Mouse (Mus musculus) forebrain, embryonic 12.5 days (tissue): ENCODE data around the gene Rhou. TPM values are rescaled to one million over a fixed set of nuclear protein-coding genes. Genes with fewer than 3 reads are reported as not detected.

Source experiments
- ATAC-seq: fragments of 200-750 bp; cut with Nextera tagmentation; 2 replicates; pipeline ENCODE4 v1.8.0; 2017; ENCODE audit warnings: moderate TSS enrichment; ENCODE audit not compliant: low FRiP score
- H3K27ac ChIP-seq: fragments of 300-500 bp; sonication (generic); 2 replicates; pipeline ENCODE4 v1.5.1; 2016; ENCODE audit warnings: mild to moderate bottlenecking
- H3K27me3 ChIP-seq: fragments of 300-500 bp; sonication (generic); 2 replicates; pipeline ENCODE4 v1.6.1; 2016; ENCODE audit warnings: mild to moderate bottlenecking
- H3K36me3 ChIP-seq: fragments of 300-500 bp; sonication (generic); replicated peaks from 2 replicates; pipeline ENCODE4 v1.6.1; 2016; ENCODE audit warnings: mild to moderate bottlenecking
- H3K4me1 ChIP-seq: fragments of 300-500 bp; sonication (generic); 2 replicates; pipeline ENCODE4 v1.6.1; 2016
- H3K4me2 ChIP-seq: fragments of 300-500 bp; sonication (generic); 2 replicates; pipeline ENCODE4 v1.6.1; 2016; ENCODE audit warnings: mild to moderate bottlenecking, moderate library complexity
- H3K4me3 ChIP-seq: fragments of 300-500 bp; sonication (generic); replicated peaks from 2 replicates; pipeline ENCODE4 v1.5.1; 2016; ENCODE audit warnings: mild to moderate bottlenecking
- H3K9ac ChIP-seq: fragments of 300-500 bp; sonication (generic); 2 replicates; pipeline ENCODE4 v1.6.1; 2016; ENCODE audit warnings: mild to moderate bottlenecking
- H3K9me3 ChIP-seq: fragments of 300-500 bp; sonication (generic); 2 replicates; pipeline ENCODE4 v1.6.1; 2016
- WGBS: fragments of 180-500 bp; shearing (Covaris S2); methylation state at CpG from one replicate; pipeline ENCODE4 v1.1.7; 2016; 5-methylcytosine and 5-hydroxymethylcytosine counted together
- polyA plus RNA-seq: library from polyadenylated mRNA; unstranded; fragments of >200 nt; fragmentation: Nextera tagmentation; extraction: Ambion mirVana; gene quantifications from 2 replicates; pipeline ENCODE4 v1.2.1, GENCODE M21; 2016

Rhou gene
- polyA plus RNA-seq, 1 experiment from 2014 or later, result 7.6 TPM

DNA sequence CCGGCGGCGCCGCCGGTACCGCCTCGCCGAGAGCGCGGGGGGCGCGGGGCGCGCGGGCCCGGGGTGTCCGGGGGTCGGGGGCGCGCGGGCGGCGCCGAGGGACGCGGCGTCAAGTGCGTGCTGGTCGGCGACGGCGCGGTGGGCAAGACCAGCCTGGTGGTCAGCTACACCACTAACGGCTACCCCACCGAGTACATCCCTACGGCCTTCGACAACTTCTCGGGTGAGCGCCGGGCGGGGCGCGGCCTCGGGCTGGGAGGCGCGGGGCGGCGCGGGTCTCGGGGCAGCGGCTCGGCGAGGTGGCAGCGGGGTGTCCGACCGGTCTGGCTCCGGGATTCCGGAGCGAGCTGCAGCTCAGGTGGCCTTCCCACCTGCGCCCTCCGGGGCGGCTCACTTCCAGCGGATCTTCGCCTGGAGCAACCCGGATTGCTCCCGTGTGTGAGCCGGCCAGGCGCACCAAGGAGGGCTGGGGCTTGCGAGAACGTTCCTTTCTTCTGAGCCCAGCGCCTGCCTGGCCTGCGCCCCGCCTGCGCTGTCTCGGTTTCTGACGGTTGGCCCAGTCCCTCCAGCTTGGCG is 353 bp downstream of the Rhou start:
- peak overlapping the region; percentile 90 for H3K27ac ChIP-seq
- peaks cover 30% of the 10 kb centered on the region for H3K36me3 ChIP-seq
- H3K9me3 ChIP-seq, result no peaks in the 10 kb centered on the region
- peak overlapping the region; percentile 88 for H3K9ac ChIP-seq
- H3K4me3 ChIP-seq, result peak overlapping the region; percentile 73
- H3K27me3 ChIP-seq, result no peaks in the 10 kb centered on the region
- ATAC-seq, result peak; percentile 76
- peak overlapping the region; percentile 66 for H3K4me2 ChIP-seq
- H3K4me1 ChIP-seq, result peaks cover 16% of the 10 kb centered on the region
- 1% methylated on average over 52 of the region's 77 CpGs for WGBS

DNA sequence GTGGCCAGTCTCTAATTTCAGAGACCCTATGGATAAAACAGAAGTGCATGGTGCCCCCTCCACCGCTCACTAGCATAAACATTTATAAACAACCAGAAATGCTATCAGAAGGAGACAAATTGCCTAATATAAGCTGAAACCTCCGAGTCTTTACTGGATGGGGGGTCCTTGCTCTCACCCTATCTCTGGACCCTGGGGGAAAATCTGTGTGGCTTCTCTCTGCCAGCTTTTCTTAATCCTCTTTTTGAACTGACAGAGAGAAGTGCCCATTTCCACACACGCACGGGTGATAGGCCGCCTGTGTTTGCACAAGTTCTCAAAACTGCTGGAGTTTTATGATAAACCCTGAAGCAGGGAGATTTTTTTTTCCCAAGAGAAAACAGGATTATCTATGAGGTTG is 1.0 kb downstream of the Rhou start:
- peak overlapping the region; percentile 88 for H3K9ac ChIP-seq
- peaks cover 31% of the 10 kb centered on the region for H3K36me3 ChIP-seq
- peak overlapping the region; percentile 66 for H3K4me2 ChIP-seq
- peak overlapping the region; percentile 73 for H3K4me3 ChIP-seq
- no peaks in the 10 kb centered on the region for H3K27me3 ChIP-seq
- H3K9me3 ChIP-seq, result no peaks in the 10 kb centered on the region
- peaks cover 16% of the 10 kb centered on the region for H3K4me1 ChIP-seq
- 15% methylated on average over 5 of the region's 5 CpGs for WGBS
- no peak overlapping the region for H3K27ac ChIP-seq
- no peak for ATAC-seq

DNA sequence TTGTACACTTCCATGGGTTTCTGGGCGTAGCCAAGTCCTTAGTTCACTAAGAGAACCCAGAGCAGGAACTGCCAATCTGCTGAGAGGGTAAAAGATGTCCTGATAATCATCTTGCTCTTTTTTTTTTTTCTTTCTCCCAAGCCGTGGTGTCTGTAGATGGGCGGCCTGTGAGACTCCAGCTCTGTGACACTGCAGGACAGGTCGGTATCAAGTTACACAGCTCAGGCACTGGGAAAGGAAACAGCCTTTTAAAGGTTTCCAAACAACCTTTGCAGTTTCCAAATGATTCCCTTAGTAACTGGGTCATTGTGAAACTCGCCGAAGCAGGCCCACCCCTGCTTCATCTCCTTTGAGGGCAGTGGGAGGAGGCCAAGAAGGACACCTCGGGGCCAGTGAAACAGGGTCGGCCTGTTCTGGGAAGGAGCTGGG is 1.6 kb downstream of the Rhou start:
- Histone ChIP-seq H3K27ac (no peak overlapping the region), H3K27me3 (no peaks in the 10 kb centered on the region), H3K4me3 (peak overlapping the region; percentile 73), H3K9me3 (no peaks in the 10 kb centered on the region), H3K9ac (peak overlapping the region; percentile 88; the same call in 1 of the 2 replicates), H3K36me3 (peaks cover 36% of the 10 kb centered on the region), H3K4me1 (peaks cover 16% of the 10 kb centered on the region), H3K4me2 (peak overlapping the region; percentile 66)
- ATAC-seq, result no peak
- 1% methylated on average over 8 of the region's 8 CpGs for WGBS

DNA sequence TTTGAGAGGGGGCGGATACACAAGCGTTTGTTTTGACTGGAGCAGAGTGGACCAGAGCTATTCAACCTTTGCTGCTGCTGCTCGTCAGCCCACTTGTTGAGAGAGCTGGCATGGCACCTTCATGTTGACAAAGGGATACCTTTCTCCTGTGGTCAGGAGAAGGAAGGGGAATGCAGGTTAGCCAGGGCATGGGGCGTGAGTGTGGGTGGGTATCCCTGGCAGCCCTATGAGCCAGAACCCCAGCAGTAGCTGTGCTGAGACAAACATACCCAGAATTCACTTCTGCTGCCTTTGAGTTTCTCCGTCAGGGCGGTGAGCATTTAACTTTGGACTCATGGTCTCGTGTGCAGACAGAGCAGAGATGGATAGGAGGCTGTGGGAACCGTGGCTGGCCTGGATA is 4.1 kb downstream of the Rhou start:
- WGBS, result 92% methylated on average over 8 of the region's 8 CpGs

DNA sequence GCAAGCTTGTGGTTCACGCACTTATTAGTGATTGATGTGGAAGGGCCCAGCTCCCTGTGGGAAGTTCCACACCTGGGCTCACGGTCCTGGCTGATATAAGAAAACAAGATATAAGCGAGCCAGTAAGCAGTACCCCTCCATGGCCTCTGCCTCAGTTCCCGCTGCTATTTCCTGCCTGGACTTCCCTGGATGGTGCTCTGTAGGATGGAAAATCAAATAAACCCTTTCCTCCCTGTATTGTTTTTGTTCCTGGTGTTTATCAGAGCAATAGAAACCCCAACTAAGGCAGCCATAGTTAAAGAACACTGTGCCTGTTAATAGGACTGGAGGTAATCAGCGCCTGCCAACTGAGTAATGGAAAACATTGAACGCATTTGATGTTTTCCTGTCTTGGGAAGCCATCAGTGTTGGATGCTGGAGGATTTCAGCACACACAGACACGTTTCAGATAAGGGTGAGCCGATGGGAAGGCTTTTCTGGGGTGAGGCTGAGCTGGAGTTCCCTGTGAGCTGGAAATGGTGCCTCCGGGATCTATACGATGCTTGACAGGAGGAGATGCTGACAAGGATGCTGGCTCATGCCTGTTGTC is 5.8 kb downstream of the Rhou start:
- Histone ChIP-seq H3K4me3 (no peak overlapping the region), H3K27me3 (no peaks in the 10 kb centered on the region), H3K36me3 (peaks cover 75% of the 10 kb centered on the region), H3K4me1 (peaks cover 15% of the 10 kb centered on the region), H3K27ac (no peak overlapping the region), H3K9me3 (no peaks in the 10 kb centered on the region), H3K4me2 (no peak overlapping the region), H3K9ac (no peak overlapping the region)
- WGBS, result 92% methylated on average over 10 of the region's 10 CpGs
- ATAC-seq, result no peak

More for the DNA sequence above, 4.1 kb downstream of the Rhou start:
- Histone ChIP-seq H3K4me3 (no peak overlapping the region), H3K27me3 (no peaks in the 10 kb centered on the region), H3K4me1 (peaks cover 16% of the 10 kb centered on the region), H3K9ac (no peak overlapping the region), H3K9me3 (no peaks in the 10 kb centered on the region), H3K27ac (no peak overlapping the region), H3K4me2 (no peak overlapping the region), H3K36me3 (peaks cover 57% of the 10 kb centered on the region)
- no peak for ATAC-seq

DNA sequence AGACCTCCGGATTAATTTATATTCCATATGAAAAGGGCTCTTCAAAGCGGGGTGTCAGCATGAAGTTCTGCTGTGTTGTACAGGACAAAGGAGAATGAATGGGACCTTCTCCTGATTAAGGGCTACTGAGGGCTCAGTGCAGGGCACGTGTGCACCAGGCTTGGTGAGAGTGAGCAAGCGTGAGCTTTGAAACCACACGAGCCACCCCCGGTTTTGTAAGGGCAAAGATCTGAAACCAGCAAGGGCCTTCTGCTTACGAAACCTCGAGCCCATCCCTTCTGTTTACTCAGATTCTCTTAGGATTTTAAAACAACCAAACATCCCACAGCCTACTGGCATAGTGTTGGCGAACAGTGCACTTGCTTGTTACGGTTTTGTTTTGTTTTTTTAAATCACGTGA is 7.8 kb downstream of the Rhou start:
- Histone ChIP-seq H3K9me3 (no peaks in the 10 kb centered on the region), H3K36me3 (peaks cover 69% of the 10 kb centered on the region), H3K9ac (no peak overlapping the region), H3K4me3 (no peak overlapping the region), H3K4me2 (no peak overlapping the region), H3K4me1 (no peaks in the 10 kb centered on the region), H3K27me3 (no peaks in the 10 kb centered on the region), H3K27ac (no peak overlapping the region)
- WGBS, result 90% methylated on average over 11 of the region's 11 CpGs
- ATAC-seq, result no peak

DNA sequence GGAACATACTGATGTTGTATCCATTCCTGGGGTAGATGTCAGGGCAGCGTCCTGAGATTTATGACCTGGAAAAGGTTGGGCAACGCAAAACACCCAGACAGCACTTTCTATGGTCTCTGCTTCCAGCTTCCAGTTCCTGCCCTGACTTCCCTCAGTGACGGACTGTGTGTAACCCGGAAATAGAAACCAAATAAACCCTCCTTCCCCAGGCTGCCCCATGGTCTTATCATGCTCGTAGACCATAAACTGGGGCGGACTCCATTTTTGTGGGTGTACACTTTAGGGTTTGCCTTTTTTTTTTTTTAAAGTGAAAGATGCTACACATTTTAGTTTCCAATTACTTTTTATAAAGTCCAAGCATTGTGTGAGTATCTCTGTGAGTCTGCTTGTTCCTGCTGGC is 11.9 kb downstream of the Rhou start:
- Histone ChIP-seq H3K36me3 (peaks cover 37% of the 10 kb centered on the region), H3K4me1 (0 out of 2 replicates have a peak, but pooled peaks cover 4% of the 10 kb centered on the region), H3K27me3 (no peaks in the 10 kb centered on the region), H3K4me3 (no peak overlapping the region), H3K9ac (no peak overlapping the region), H3K4me2 (no peak overlapping the region), H3K9me3 (no peaks in the 10 kb centered on the region), H3K27ac (no peak overlapping the region)
- 96% methylated on average over 6 of the region's 6 CpGs for WGBS
- ATAC-seq, result no peak

DNA sequence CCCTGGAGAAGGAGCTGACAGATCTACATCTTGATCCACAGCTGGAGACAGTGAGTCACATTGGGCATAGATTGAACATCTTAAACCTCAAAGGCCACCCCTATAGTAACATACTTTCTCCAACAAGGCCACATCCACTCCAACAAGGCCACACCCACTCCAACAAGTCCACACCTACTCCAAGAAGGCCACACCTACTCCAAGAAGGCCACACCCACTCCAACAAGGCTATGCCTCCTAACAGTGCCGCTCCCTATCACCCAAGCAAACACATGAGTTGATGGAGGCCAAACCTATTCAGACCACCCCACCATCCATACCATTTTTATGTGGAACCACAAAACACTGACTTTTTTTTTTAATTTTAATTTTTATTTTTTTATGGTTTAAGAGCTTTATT is 13.1 kb downstream of the Rhou start:
- no peaks in the 10 kb centered on the region for H3K27me3 ChIP-seq
- no peak overlapping the region for H3K9ac ChIP-seq
- no peaks in the 10 kb centered on the region for H3K9me3 ChIP-seq
- H3K4me2 ChIP-seq, result no peak overlapping the region
- H3K4me1 ChIP-seq, result peaks cover 10% of the 10 kb centered on the region; the same call in 1 of the 2 replicates
- no peak overlapping the region for H3K4me3 ChIP-seq
- H3K36me3 ChIP-seq, result peaks cover 25% of the 10 kb centered on the region
- ATAC-seq, result no peak
- WGBS, result 95% methylated on average over 1 of the region's 1 CpGs
- H3K27ac ChIP-seq, result no peak overlapping the region

DNA sequence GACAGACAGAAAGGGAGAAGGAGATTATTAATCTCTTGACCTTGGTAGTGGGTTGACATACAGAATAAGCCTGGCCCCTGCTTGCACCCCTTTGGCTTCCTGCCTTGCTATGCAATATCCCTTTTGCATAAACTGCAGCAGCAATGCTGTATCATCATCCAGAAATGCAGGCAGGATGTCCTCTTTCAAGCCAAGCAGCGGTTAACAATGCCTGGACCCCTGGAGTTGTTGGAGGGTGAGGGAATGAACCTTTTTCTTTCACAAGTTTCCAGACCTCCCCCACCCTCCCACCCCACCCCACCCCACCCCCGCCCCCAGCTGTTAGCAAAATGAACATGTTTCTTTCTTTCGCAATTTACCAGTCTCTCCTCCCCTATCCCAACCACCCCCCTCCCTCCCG is 15.0 kb downstream of the Rhou start:
- no peaks in the 10 kb centered on the region for H3K9me3 ChIP-seq
- H3K36me3 ChIP-seq, result peaks cover 9% of the 10 kb centered on the region
- WGBS, result 52% methylated on average over 4 of the region's 4 CpGs
- no peak overlapping the region for H3K9ac ChIP-seq
- H3K4me1 ChIP-seq, result peaks cover 10% of the 10 kb centered on the region; the same call in 1 of the 2 replicates
- H3K27me3 ChIP-seq, result no peaks in the 10 kb centered on the region
- no peak overlapping the region for H3K4me3 ChIP-seq
- H3K27ac ChIP-seq, result no peak overlapping the region
- no peak overlapping the region for H3K4me2 ChIP-seq
- no peak for ATAC-seq

DNA sequence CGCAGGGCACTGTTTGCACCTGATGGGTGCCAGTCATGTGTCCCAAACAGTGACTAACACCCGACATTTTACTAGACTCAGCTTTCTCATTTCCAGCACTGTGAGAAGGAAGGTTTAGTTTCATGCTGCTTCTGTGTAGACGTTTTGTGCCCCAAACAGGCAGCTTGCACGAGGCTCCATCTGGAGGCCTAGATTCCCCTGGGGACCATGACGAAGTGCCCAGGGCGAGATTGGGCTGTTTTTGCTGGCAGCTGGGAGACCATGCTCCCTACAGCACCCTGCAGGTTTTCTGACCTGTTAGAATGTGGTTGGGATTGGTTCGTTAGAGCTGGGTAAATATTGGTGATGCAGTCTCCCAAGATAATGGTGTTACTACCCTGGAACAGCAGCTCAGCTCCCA is 17.0 kb downstream of the Rhou start:
- no peak overlapping the region for H3K27ac ChIP-seq
- H3K36me3 ChIP-seq, result no peaks in the 10 kb centered on the region
- no peak overlapping the region for H3K9ac ChIP-seq
- H3K4me1 ChIP-seq, result peaks cover 17% of the 10 kb centered on the region; the same call in 1 of the 2 replicates
- H3K27me3 ChIP-seq, result no peaks in the 10 kb centered on the region
- ATAC-seq, result no peak
- H3K9me3 ChIP-seq, result no peaks in the 10 kb centered on the region
- H3K4me3 ChIP-seq, result no peak overlapping the region
- WGBS, result 69% methylated on average over 7 of the region's 7 CpGs
- no peak overlapping the region for H3K4me2 ChIP-seq

DNA sequence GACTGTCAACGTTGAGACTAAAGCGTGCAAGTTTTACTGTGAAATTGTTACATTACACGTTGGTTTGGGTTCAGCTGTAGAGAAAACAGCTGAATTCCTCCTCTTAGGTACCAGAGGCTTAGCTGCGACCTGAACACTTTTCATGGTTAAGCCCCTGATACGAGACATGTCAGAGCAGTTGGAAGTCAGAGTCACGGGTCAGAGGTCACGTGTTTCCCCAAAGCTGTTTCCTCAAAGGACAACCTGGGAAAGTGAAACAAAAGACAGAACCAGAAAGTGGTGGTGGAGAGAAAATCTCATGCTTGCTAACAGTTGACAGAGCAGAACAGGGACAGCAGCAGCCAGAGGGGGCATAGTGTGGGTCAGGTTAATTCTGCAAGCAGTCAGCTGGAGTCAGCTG is 17.7 kb downstream of the Rhou start:
- H3K27ac ChIP-seq, result no peak overlapping the region
- ATAC-seq, result no peak
- H3K36me3 ChIP-seq, result no peaks in the 10 kb centered on the region
- no peaks in the 10 kb centered on the region for H3K27me3 ChIP-seq
- H3K9me3 ChIP-seq, result no peaks in the 10 kb centered on the region
- no peak overlapping the region for H3K4me3 ChIP-seq
- peaks cover 21% of the 10 kb centered on the region for H3K4me1 ChIP-seq
- H3K9ac ChIP-seq, result no peak overlapping the region
- 66% methylated on average over 7 of the region's 7 CpGs for WGBS
- H3K4me2 ChIP-seq, result no peak overlapping the region

DNA sequence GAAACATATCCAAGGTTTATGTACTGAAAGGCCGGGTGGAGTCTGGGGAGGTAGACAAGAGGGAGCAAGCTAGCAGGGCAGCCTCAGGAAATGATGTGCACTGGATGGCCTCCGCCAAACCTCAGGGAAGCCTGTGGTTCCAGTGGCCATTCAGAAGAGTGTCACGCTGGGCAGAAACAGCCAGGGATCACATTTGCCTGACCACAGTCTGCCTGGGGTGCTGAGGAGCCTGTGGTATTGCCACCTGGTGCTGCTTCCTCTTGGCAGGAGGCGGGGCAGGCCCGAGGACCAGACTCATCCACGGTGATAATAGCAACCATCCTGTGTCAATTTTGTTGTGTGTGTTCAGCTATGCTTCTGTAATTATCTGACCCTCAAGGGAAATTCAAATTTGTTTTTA is 18.9 kb downstream of the Rhou start:
- peaks cover 21% of the 10 kb centered on the region for H3K4me1 ChIP-seq
- ATAC-seq, result no peak
- H3K27me3 ChIP-seq, result no peaks in the 10 kb centered on the region
- no peak overlapping the region for H3K9ac ChIP-seq
- H3K9me3 ChIP-seq, result no peaks in the 10 kb centered on the region
- H3K36me3 ChIP-seq, result no peaks in the 10 kb centered on the region
- H3K4me3 ChIP-seq, result no peak overlapping the region
- H3K4me2 ChIP-seq, result no peak overlapping the region
- 78% methylated on average over 6 of the region's 6 CpGs for WGBS
- H3K27ac ChIP-seq, result no peak overlapping the region

DNA sequence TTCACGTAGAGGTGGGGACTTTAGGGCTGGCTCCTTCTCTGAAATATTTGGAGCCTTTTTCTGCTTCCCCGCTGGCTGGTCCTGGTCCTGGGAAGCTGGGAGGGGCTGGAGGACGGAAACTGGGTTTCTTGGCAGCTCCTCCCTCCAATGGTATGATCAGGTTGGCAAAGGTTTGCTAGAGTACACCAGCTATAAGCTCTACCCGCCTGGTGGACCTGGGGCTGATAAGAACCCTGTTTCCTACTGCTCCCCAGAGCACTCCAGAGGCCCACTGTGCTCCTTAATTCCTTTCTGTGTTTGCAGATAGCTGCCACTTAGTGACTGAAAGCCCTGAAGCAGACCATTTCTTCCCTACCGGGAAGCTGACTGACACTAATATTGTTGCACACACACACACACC is 21.9 kb downstream of the Rhou start:
- Histone ChIP-seq H3K27me3 (no peaks in the 10 kb centered on the region), H3K4me1 (peaks cover 17% of the 10 kb centered on the region), H3K27ac (no peak overlapping the region), H3K4me3 (no peak overlapping the region), H3K4me2 (no peak overlapping the region), H3K9ac (no peak overlapping the region), H3K9me3 (no peaks in the 10 kb centered on the region), H3K36me3 (no peaks in the 10 kb centered on the region)
- 50% methylated on average over 5 of the region's 5 CpGs for WGBS
- ATAC-seq, result no peak
